Mouse (Mus musculus): ENCODE measurements around the gene Med12l.

Med12l gene

DNA sequence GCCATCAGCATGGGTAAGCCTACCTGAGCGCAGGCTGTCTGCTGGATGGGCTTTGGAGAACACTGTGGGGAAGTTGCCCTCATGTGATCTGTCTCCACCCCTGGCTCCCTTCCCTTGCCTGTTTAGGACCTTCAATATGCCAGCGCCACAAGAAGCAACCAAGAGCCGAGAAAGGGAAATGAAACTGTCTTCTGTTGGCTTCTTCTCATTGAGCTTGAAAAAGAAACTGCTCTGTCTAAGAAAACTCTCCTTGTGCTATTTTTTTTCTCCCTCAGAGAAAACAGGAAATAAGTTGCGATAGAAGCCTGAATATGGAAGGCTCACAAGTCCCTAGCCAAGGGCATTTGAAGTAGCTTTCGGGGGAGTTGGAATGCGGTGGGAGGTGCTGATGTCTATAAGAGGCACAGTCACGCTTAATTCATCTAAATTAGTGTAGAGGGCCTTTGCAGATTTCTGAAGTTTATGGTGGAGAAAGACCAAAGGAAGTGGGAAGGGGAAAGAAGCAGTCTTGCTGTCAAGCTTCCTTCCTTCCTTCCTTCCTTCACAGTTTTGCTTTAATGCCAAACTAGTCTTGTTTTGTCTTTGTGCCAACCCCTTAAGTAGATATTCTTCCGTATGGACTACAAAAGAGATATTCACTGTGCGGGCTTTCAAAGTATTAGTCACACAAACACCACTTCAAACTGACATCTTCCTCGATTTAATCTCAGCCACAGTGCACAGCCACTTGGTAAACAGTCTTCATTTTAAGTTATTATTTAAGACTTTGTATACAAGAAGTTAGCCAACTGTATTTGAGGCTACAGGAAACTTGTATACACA, 223.3 kb downstream of the Med12l start:
- in situ Hi-C loops (cut with MboI, MseI): loop anchor here (25.0 kb wide), 1 partner anchor 1558 kb away; no protein-coding TSS in a partner anchor

DNA sequence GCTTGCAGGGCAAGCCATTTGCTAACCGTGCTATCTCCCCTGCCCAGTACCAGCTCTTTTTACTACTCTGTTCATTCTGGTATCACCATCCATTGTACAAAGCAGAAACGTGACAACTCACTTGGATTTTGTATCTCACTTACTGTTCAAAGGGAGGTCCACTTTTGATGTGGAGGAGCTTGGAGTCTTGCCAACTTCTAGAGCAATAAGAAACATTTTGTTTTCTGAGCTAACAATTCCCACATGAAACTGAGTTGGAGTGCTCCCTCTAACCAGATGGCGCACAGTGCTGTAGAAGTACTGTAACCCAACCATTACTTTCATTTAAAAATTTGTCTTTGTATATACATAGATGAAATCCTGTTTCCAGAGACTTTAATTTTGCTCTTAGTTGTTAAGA, 225.3 kb downstream of the Med12l start:
- in situ Hi-C loops (cut with MboI, MseI): loop anchor here (25.0 kb wide), 1 partner anchor 1556 kb away; no protein-coding TSS in a partner anchor

DNA sequence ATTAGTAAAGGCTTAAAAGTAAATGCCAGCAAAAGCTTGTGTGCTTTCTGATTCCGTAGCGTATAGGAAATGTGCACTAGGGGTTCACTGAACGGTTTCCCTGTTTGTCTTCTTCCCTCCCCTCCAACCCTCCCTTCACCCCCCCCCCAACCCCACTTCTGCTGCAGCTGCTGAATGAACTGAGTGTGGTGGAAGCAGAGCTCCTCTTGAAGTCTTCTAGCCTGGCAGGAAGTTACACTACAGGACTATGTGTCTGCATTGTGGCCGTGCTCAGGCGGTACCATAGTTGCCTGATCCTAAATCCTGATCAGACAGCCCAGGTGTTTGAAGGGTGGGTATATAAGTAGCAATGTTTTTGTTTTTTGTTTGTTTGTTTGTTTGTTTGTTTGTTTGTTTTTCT, 229.3 kb downstream of the Med12l start:
- in situ Hi-C loops (cut with MboI, MseI): loop anchor here (25.0 kb wide), 1 partner anchor 1552 kb away; no protein-coding TSS in a partner anchor

DNA sequence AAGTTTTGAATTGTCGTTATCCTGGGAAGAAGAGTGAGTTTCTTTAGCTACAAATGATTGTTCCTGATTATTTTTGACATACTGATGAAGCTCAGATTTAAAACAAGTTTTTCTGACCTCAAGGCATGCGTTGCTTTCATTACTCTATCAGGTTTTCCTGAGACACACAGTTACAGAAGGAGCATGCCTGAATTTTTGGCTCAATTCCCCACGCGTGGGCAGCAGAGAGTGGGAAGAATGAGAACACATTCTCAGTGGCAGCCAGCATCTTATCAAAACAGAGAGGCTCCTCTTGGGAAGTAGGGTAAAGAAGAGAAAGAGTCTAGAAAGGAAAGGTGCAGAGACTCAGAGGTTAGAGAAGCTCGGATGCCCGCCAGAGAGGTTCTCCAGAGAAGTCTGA, 237.8 kb downstream of the Med12l start:
- in situ Hi-C loops (cut with MboI, MseI): loop anchor here (25.0 kb wide), 1 partner anchor 1544 kb away; no protein-coding TSS in a partner anchor

DNA sequence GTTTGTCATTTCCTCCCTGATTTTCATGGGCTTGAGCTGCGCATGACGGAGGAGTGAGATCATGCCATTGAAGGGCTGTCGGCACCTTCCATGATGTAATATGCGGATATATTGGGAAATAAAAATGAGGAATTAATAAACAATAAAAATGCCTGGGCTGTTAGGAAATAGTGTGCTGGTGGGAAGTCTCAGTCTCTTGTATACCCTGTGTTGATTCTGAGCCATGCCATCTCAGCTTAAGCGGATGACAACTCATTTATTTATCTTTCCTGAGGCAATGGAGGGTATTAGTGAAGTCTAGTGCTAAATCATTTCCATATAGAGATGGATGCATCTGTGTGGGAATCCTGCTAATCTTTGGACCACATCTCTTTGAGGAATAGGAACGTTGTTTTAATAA, 242.4 kb downstream of the Med12l start:
- in situ Hi-C loops (cut with MboI, MseI): loop anchor here (25.0 kb wide), 1 partner anchor 1539 kb away; no protein-coding TSS in a partner anchor

DNA sequence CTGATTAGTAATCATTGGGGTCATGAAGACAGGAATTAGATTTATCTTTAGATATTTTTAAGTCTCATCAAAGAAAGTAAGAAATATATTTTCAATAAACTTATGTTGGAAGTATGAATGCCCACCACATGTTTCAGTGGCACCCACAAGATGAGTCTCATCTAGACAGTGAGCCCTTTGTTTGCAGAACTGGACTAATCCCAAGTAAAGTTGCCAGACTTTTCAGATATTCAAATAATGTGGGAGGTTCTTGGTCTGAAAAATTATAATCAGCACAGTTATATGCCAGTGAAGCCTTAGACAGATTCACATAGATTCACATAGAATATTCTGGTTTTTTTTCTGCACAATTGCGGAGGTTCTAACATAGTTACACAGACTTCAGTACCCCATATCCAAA, 244.8 kb downstream of the Med12l start:
- in situ Hi-C loops (cut with MboI, MseI): no loop called here

DNA sequence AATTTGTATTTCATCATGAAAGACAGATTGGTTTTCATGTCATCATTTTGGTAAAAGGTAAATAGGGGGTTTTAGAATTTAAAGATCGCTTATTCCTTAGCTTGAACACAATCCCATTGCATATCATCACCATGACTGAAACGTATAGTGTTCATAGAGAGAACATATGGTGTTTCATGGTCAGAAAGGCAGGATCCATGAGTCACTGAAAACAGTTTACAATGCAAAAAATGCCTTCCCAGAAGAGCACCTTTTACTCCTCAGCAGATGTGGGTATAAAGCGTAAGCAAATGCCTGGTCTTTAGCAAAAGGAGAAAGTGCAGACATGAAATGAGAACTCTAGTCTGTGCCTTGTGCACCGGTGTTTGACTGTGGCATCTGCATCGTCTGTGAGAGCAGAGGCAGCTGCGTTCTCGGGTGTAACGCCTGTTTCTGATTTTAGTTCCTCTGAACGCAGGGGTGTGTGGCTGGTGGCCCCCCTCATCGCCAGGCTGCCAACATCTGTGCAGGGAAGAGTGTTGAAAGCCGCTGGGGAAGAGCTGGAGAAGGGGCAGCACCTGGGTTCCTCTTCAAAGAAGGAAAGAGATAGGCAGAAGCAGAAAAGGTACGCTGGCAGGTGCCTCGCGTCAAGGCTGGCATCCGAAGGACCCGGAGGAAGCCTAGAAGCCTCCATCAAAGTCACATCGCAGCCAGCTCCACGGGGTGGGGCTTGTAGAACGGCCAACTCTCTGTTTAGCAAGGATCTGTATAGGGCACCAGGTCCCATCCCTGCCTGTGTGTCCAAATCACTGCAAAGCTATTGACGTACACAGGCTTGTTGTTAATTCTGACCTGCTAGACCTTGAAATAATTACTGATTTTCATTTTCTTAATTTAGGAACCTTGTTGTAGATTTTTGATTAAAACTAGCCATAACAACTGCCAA, 252.4 kb downstream of the Med12l start:
- in situ Hi-C loops (cut with MboI, MseI): no loop called here

DNA sequence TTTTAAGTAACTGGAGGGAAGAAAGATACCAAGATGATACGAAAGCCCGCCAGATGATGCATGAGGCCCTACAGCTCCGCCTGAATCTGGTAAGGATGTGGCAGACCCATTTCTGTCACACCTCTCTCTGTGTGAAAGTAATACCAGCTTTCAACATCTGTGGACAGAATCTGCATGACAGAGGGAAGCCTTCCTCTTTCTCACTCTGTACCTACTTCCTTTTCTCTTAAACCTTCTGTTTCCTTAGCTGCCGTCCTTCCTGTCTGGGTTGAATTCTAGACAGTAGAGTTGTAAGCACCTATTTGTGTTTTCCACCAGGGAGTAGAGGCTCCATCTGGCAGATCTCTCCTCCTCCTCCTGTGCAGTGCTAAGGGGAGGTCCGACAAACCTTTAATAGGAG, 255.1 kb downstream of the Med12l start:
- in situ Hi-C loops (cut with MboI, MseI): no loop called here

DNA sequence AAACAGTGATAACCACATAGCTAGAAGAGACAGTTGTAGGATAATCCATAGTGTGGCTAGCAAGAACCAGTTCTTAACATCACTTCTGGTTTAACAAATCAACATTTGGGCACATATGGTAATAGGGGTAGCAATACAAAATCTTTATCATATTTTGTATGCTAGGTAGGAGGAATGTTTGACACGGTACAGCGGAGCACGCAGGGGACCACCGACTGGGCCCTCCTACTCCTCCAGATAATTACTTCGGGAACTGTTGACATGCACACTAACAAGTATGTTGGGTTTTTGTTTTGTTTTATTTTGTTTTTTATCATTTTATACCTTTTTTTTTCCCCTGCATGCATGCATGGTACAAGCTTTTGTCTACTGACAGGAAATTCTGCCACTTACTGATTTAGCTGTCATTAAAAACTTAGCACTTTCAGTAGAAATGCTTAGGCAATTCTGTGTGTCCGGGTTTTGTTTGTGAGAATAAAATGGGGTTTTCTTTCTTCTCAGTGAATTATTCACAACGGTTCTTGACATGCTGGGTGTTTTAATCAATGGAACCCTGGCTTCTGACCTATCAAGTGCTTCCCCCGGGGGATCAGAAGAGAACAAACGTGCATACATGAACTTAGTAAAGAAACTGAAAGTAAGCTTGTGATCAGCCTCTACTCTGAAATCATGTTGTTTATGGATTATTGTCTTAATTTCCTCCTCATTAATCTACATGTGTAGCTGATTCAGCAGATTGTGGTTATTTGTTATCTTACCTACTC, 256.3 kb downstream of the Med12l start:
- in situ Hi-C loops (cut with MboI, MseI): no loop called here

DNA sequence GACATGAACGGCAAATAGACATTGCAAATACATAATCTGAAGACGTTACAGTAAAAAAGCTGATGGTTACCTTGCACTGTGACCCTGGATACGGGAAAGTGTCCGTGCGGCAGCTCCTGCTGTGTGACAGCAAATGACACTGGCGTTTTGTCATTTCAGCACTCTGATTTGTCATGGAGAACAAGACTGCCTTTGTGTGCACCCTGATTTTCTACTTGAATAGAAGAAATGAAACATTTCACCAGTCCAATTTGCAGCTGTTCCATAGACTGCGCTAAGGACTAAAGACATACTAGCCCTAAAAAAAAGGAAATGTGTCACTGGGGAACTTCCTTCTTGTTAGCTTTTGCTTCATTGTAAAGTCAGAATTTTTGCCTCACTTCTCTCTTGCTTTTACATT, 257.1 kb downstream of the Med12l start, which contains the start of gene P2ry12:
P2ry12 (minus strand) TSS at position 168 of the 400 bp plus-strand sequence.
- in situ Hi-C loops (cut with MboI, MseI): no loop called here

DNA sequence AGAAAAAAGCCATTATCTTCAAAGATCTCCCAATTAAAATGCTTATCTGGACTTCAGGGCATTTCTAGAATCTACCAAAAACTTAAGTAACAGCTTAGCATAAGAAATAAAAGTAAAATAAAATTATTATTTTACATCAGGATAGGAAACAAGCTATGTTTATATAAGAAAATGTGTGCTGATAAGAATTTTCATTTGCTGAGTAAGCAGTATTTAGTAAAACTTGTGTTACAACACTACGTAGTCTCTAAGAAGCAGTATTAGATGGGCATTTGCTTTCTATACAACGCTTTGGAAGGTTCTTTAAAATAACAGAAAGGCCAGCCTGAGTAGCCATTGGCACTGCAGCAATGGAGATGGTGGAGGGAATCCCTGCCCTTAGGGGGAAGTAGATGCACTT, 257.8 kb downstream of the Med12l start:
- in situ Hi-C loops (cut with MboI, MseI): no loop called here

DNA sequence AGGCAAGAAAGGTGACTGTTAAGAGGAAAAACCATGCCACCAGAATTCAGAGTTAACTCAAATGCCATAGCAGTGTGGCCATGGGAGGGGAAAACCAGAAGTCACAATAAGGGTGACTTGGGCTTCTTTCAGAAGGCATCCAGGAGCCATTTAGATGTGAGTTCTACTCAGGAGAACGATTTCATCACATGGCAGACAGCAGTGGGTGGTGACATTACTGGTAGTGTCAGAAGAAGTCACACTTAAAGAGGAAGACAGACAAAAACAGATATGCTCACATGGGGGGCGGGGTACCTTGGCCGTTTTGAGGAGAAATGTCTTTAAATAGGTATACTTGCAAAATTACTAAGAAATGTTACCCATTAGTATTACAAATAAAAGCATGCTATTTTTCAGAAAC, 258.4 kb downstream of the Med12l start:
- in situ Hi-C loops (cut with MboI, MseI): no loop called here

DNA sequence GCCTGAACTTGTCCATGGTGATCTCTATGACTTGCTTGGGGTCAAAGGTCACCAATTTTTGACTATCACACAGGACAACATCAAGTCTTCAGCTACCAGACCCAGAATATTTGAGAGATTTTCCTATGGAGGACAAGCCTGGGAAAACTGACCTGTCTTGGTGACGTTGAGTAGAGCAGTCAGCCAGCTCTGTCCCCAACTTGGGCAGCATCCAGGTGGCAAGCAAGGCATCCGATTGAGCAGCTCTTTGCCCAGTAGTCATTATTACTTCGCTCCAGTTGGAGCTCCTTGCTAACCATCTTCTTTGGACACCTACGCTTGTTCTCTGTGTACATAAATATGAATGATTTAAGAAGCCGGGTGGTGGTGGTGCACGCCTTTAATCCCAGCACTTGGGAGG, 265.2 kb downstream of the Med12l start:
- in situ Hi-C loops (cut with MboI, MseI): loop anchor here (10.0 kb wide), 1 partner anchor 1934 kb away; no protein-coding TSS in a partner anchor

DNA sequence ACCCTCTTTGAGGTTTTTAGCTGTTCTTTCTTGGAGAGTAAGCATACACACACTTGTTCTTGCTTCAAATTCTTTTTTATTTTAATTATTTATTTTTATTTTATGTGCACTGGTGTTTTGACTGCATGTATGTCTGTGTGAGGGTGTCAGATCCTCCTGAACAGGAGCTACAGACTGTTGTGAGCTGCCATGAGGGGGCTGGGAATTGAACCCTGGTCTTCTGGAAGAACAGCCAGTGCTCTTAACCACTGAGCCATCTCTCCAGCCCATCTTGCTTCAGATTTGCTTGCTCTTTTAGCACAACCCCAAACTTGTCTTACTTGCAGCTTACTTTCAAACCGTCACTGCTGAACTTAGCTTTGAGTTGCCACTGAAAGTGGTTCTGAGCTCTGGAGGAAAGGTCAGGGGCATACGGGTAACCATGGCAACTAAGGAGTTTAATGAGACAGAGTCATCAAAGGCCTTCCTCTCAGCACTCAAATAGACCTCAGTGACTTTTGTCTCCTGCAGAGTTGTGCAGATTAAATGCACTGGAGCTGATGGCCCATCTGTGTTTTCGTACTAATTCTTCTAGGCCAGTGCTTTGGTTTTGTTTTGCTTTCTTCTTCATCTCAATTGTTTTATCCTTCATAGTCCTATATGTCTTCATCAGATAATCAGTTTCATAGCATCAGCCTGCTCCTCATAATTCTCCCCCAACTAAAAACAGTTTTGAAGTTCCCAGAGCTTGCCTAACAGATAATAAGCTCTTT, 272.1 kb downstream of the Med12l start:
- in situ Hi-C loops (cut with MboI, MseI): loop anchor here (10.0 kb wide), 1 partner anchor 1927 kb away; no protein-coding TSS in a partner anchor

DNA sequence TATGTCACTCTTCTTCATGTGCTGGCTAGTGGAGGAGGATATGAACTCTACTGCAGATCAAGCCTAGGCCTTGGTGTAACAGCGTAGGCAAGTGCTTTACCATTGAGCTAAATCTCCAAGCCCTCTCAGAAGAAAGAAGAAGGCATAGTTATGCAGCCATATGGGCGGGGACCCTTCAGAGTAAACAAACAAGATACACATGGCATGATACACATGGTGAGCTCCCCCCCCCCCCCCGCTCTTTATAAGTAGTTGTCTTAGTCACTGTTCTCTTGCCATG, 272.6 kb downstream of the Med12l start:
- in situ Hi-C loops (cut with MboI, MseI): loop anchor here (10.0 kb wide), 1 partner anchor 1927 kb away; no protein-coding TSS in a partner anchor

DNA sequence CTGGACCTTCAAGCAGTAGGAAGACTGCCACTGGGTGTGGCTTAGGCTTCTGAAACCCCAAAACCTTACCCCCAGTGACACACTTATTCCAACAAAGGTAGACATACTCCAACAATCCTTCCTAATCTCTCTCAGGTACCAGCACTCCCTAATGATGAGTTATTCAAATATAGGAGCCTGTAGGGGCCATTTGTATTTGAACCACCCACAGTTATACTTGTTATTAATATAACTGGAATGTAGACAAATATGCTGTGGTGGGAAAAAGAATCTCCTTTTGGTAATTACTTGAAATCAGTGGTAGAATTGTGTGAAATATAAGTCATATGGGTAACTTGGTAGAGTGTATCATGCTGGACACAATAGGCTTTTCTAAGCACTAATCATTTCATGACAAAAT, 273.0 kb downstream of the Med12l start:
- in situ Hi-C loops (cut with MboI, MseI): loop anchor here (10.0 kb wide), 1 partner anchor 1926 kb away; no protein-coding TSS in a partner anchor

DNA sequence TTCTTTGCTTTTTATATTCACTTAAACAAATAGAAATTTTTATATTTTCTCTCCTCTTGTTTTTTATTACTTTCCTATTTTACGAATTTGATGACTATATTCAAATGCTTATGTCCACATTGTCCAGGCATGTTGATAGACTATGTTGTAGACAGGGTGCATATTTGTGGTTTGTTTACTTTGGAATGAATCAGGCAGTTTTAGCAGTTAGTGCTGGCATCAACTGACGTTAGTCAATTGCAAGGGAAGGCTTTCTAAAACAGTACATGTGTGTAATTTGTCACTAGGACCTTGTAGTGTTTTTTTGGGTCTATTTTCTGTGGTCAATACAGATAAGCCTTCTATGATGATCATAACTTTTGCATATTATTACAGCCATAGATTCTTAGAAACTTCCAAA, 284.9 kb downstream of the Med12l start:
- in situ Hi-C loops (cut with MboI, MseI): no loop called here

DNA sequence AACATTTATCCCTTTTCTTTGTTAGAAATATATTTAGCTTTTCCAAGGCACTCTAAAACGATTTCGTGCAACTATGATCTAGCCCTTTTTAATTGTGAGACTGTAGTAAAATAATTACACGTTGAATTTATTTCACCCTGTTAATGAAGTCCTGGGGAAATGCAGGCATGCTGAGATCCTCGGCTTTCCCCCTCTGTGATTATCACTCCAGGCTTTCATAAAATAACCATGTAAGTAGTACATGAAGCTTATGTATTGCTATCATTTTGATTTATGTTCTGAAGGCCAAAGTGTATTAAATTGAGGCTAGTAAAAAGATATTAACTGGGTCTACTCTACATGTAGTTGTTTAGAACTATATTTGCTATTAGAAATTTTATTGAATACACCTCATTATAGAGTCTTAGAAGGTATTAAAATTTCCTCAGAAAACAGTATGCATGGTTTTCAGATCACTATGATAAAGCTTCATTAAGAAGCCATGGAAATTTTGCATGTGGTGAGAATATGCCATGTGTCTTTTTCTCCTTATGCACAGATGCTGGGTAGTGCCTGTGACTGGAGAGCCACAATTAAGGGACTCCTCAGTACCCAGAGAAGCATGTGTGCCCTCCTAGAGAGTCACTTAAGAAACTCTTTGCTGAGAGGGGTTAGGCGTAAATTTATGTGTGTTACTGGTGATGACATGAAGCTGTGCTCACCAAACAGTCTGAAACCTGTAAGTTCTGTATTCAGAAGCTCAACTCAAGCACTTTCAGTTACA, 288.0 kb downstream of the Med12l start:
- in situ Hi-C loops (cut with MboI, MseI): no loop called here

DNA sequence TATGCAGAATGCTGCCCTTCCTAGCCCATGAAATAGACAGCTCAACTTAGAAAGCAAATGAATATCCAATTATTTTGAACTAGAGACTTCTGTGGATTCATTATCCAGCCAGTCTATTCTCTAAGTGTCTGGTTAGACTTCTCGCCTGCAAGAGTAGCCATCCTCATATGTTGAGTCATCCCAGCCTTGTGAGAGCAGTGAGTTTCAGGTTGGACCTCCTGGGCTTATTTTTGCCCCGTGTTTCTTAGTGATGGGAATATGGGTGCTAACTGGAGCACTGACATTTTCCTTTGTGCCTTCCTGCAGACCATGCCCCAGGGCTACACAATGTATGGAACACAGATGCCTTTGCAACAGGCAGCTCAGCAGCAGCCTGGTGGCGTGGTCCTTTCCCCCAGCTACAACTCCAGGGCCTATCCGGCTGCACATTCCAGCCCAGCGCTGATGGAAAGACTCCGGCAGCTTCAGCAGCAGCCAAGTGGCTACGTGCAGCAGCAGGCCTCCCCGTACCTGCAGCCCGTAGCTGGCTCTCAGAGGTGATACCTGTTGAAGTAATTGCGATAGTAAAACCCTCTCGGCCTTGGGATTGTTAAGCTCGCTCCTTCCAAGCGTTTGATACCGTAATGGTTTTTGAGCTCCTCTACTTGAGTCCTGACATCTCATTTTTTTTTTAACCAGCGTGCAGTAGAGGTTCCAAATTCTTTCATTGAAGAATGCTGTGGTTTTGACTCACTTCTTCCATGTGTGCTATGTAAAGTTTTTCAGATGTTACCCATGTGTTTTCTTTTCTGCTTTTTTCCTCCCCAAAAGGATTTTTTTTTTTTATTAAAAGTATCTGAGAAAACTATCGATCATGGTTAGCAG, 290.3 kb downstream of the Med12l start:
- in situ Hi-C loops (cut with MboI, MseI): no loop called here

All from T-helper 2 cell (primary cell).